Mouse (Mus musculus): ENCODE measurements at regions not wholly inside any gene's neighbourhood (a gene's known extent, or its start where the extent isn't known, plus 50 kb on each side); places are given as distances from the start of the nearest gene placed in this dataset.

- TF ChIP-seq POLR2A (IDR thresholded peaks at IDR 0.05; ENCODE audit: extremely low read depth, insufficient read depth, low read length) (no peak), CTCF (IDR thresholded peaks at IDR 0.05; ENCODE audit: extremely low read depth, insufficient read depth, low read length) (peak; percentile 19; the same call in 1 of the 2 replicates)
These were observed 79.5 kb downstream of the AI429214 start for GRCm38 (mm10) chr8:37072905-37073304.

Data from cortical plate, adult 2 months (tissue).